In the genomic region with DNA sequence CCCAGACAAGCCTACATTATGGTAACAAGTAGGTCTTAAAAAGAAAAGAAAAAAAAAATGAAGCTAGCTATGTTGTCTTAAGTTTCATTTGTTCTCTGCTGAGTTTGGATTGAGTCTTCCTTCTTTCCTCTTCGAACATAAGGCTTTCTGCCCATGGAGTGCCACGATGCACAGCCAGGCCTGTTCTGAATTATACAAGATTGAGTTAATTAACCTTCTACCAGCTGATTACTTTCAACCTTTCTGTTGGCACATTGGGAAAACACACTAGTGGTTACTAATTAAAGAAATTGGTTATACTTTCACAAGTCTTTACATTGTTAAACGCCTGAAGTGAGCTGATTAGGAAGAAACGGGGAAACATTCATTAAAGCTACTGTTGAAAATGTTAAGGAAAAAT, we compare ENCODE assay signal across 18 mouse cellular contexts.
"Had no signal": no experiment of that assay in that cellular context is flagged by ENCODE, and none has a peak within 500 bp of the region (broad histone marks: within the 10 kb centered on the region; RNA-seq: fewer than 3 reads in every experiment).

No protein-coding gene starts in this region.

- H3K36me3 ChIP-seq: midbrain, embryonic 10.5 days; midbrain, embryonic 12.5 days; neural tube, embryonic 13.5 days; neural tube, embryonic 15.5 days had no signal

- H3K9ac ChIP-seq: lung, embryonic 14.5 days; midbrain, embryonic 12.5 days; neural tube, embryonic 13.5 days; neural tube, embryonic 15.5 days had no signal

- H3K4me2 ChIP-seq: lung, embryonic 14.5 days; midbrain, embryonic 12.5 days; neural tube, embryonic 13.5 days; neural tube, embryonic 15.5 days had no signal

- DNase-seq: lung, embryonic 14.5 days; lung, postnatal 10 days; lung, postnatal 4 days; midbrain, embryonic 14.5 days; retina, postnatal 1 day; right cerebral cortex, adult 18-20 months; right cerebral cortex, postnatal 25 days; right cerebral cortex, postnatal 4 days; spleen, adult 18-20 months; thymus, adult 18-20 months; thymus, postnatal 14 days; thymus, postnatal 36 days had no signal

- H3K4me3 ChIP-seq: midbrain, embryonic 10.5 days; midbrain, embryonic 12.5 days; myocyte; neural tube, embryonic 13.5 days; neural tube, embryonic 15.5 days had no signal

- H3K4me1 ChIP-seq: midbrain, embryonic 10.5 days had no signal

- H3K9me3 ChIP-seq: midbrain, embryonic 10.5 days; midbrain, embryonic 12.5 days; neural tube, embryonic 13.5 days; neural tube, embryonic 15.5 days had no signal

- H3K27me3 ChIP-seq: midbrain, embryonic 12.5 days; neural tube, embryonic 13.5 days; neural tube, embryonic 15.5 days had no signal

- ATAC-seq: midbrain, embryonic 16.5 days had no signal

- H3K27ac ChIP-seq: midbrain, embryonic 10.5 days; midbrain, embryonic 12.5 days; neural tube, embryonic 13.5 days; neural tube, embryonic 15.5 days had no signal
